Comparison of ENCODE assay signal across 25 mouse cellular contexts in genomic region chr14:26357996-26358395, GRCm38 (mm10).
DNase-seq lines count a peak whose midpoint lies in the region; ATAC-seq and TF ChIP-seq lines count a peak whose summit lies in the region.
"Had no signal": no experiment of that assay in that cellular context is flagged by ENCODE, and none has a peak within 500 bp of the region (broad histone marks: within the 10 kb centered on the region; RNA-seq: fewer than 3 reads in every experiment).

No protein-coding gene starts in this region.

- H3K27ac ChIP-seq in heart, embryonic 12.5 days (ENCODE audit: poor library complexity, severe bottlenecking): no peak overlapping the region
- no peak overlapping the region for H3K27ac ChIP-seq in lung, embryonic 14.5 days (ENCODE audit: low read depth)
- H3K27ac ChIP-seq in lung, postnatal 0 days (ENCODE audit: low read length): no peak overlapping the region
- H3K27ac ChIP-seq: forebrain, embryonic 15.5 days; heart, embryonic 15.5 days; hindbrain, embryonic 13.5 days; layer of hippocampus, adult 2 months; liver, embryonic 15.5 days; midbrain, embryonic 12.5 days; neural tube, embryonic 12.5 days had no signal

- 0 out of 2 replicates have a peak, but pooled peaks have one; percentile 17 for ATAC-seq in heart, embryonic 12.5 days (ENCODE audit: insufficient number of reproducible peaks, low FRiP score)
- ATAC-seq in lung, embryonic 14.5 days (ENCODE audit: insufficient read depth): no peak
- no peak for ATAC-seq in lung, postnatal 0 days
- ATAC-seq: activated CD4-positive, CD25-positive, alpha-beta regulatory T cell, adult 4 months; forebrain, embryonic 15.5 days had no signal

- no peak for TF ChIP-seq CTCF in lung, embryonic 14.5 days (IDR thresholded peaks at IDR 0.05; ENCODE audit: low read depth)
- no peak for TF ChIP-seq CTCF in lung, postnatal 0 days (IDR thresholded peaks at IDR 0.05)

- no peaks in the 10 kb centered on the region for H3K27me3 ChIP-seq in heart, embryonic 12.5 days (replicated peaks)
- no peaks in the 10 kb centered on the region for H3K27me3 ChIP-seq in lung, embryonic 14.5 days (ENCODE audit: insufficient read depth, low read length)
- H3K27me3 ChIP-seq in lung, postnatal 0 days (replicated peaks; ENCODE audit: insufficient read depth, low read length): no peaks in the 10 kb centered on the region
- H3K27me3 ChIP-seq: forebrain, embryonic 15.5 days; heart, embryonic 15.5 days; hindbrain, embryonic 13.5 days; liver, embryonic 15.5 days; midbrain, embryonic 12.5 days; neural tube, embryonic 12.5 days had no signal

- H3K9ac ChIP-seq in heart, embryonic 12.5 days: no peak overlapping the region
- no peak overlapping the region for H3K9ac ChIP-seq in lung, embryonic 14.5 days
- H3K9ac ChIP-seq in lung, postnatal 0 days (replicated peaks; ENCODE audit: low read depth): no peak overlapping the region
- H3K9ac ChIP-seq: forebrain, embryonic 15.5 days; heart, embryonic 15.5 days; hindbrain, embryonic 13.5 days; liver, embryonic 15.5 days; midbrain, embryonic 12.5 days; neural tube, embryonic 12.5 days had no signal

- whole genome bisulfite sequencing in heart, embryonic 12.5 days: 57% methylated on average over 8 of the region's 8 CpGs
- 69% methylated on average over 8 of the region's 8 CpGs for WGBS in lung, embryonic 14.5 days
- 77% methylated on average over 8 of the region's 8 CpGs for WGBS in lung, postnatal 0 days

- no peak overlapping the region for H3K4me3 ChIP-seq in heart, embryonic 12.5 days
- no peak overlapping the region for H3K4me3 ChIP-seq in lung, embryonic 14.5 days (ENCODE audit: low read depth, low read length)
- no peak overlapping the region for H3K4me3 ChIP-seq in lung, postnatal 0 days (ENCODE audit: low read depth, low read length)
- H3K4me3 ChIP-seq: forebrain, embryonic 15.5 days; heart, embryonic 15.5 days; hindbrain, embryonic 13.5 days; layer of hippocampus, adult 2 months; liver, embryonic 15.5 days; megakaryocyte, embryonic 14.5 days; midbrain, embryonic 12.5 days; myocyte; neural tube, embryonic 12.5 days had no signal

- H3K4me2 ChIP-seq in heart, embryonic 12.5 days: no peak overlapping the region
- no peak overlapping the region for H3K4me2 ChIP-seq in lung, embryonic 14.5 days
- no peak overlapping the region for H3K4me2 ChIP-seq in lung, postnatal 0 days (replicated peaks; ENCODE audit: low read depth, low read length)
- H3K4me2 ChIP-seq: forebrain, embryonic 15.5 days; hindbrain, embryonic 13.5 days; liver, embryonic 15.5 days; midbrain, embryonic 12.5 days; neural tube, embryonic 12.5 days had no signal

- TF ChIP-seq EP300 in lung, postnatal 0 days (IDR thresholded peaks at IDR 0.05): no peak

- no peaks in the 10 kb centered on the region for H3K9me3 ChIP-seq in heart, embryonic 12.5 days (replicated peaks)
- H3K9me3 ChIP-seq in lung, embryonic 14.5 days (ENCODE audit: low read depth, low read length): no peaks in the 10 kb centered on the region
- no peaks in the 10 kb centered on the region for H3K9me3 ChIP-seq in lung, postnatal 0 days (ENCODE audit: low read length)
- H3K9me3 ChIP-seq: forebrain, embryonic 15.5 days; heart, embryonic 15.5 days; hindbrain, embryonic 13.5 days; liver, embryonic 15.5 days; megakaryocyte, embryonic 14.5 days; midbrain, embryonic 12.5 days; neural tube, embryonic 12.5 days had no signal

- peaks cover 17% of the 10 kb centered on the region for H3K4me1 ChIP-seq in heart, embryonic 12.5 days (replicated peaks)
- H3K4me1 ChIP-seq in lung, embryonic 14.5 days (ENCODE audit: insufficient read depth): peaks cover 7% of the 10 kb centered on the region; the same call in 1 of the 2 replicates
- H3K4me1 ChIP-seq in lung, postnatal 0 days (ENCODE audit: insufficient read depth, low read depth, low read length): no peaks in the 10 kb centered on the region
- H3K4me1 ChIP-seq: forebrain, embryonic 15.5 days; hindbrain, embryonic 13.5 days; liver, embryonic 15.5 days; midbrain, embryonic 12.5 days; neural tube, embryonic 12.5 days had no signal

- intact Hi-C loops in heart, postnatal 14 days (cut with DNase I): no loop called here

- no peaks in the 10 kb centered on the region for H3K36me3 ChIP-seq in heart, embryonic 12.5 days
- H3K36me3 ChIP-seq in lung, embryonic 14.5 days (ENCODE audit: insufficient read depth): no peaks in the 10 kb centered on the region
- H3K36me3 ChIP-seq in lung, postnatal 0 days (ENCODE audit: insufficient read depth, low read length): no peaks in the 10 kb centered on the region
- H3K36me3 ChIP-seq: forebrain, embryonic 15.5 days; heart, embryonic 15.5 days; hindbrain, embryonic 13.5 days; liver, embryonic 15.5 days; midbrain, embryonic 12.5 days; neural tube, embryonic 12.5 days had no signal

- DNase-seq in adrenal gland, adult 2 months: peak; percentile 18
- no peak for DNase-seq in adrenal gland, postnatal 25 days
- DNase-seq in heart, postnatal 14 days: no peak
- DNase-seq in lung, embryonic 14.5 days: peak; percentile 12
- DNase-seq in lung, postnatal 0 days (ENCODE audit: low spot score): no peak
- DNase-seq in layer of hippocampus, adult 9-10 months (ENCODE audit: low spot score): no peak
- DNase-seq: cerebellum, adult 2 months; cerebellum, postnatal 25 days; gastrocnemius, postnatal 25 days; heart, postnatal 4 days; kidney, postnatal 36 days; right cerebral cortex, adult 18-20 months; spleen, adult 18-20 months; thymus, postnatal 14 days had no signal

Comparison
In these comparisons a context has a peak if more than half of its experiments do, and no peak if none do; other contexts are left out.
1. DNase-seq: peak in adrenal gland, adult 2 months (single experiment) and lung, embryonic 14.5 days (single experiment); none in adrenal gland, postnatal 25 days (single experiment), heart, postnatal 14 days (0 of 2), lung, postnatal 0 days (single experiment) and layer of hippocampus, adult 9-10 months (single experiment).